In genomic region chr7:137211332-137211731, GRCm38 (mm10) we compare ENCODE assay signal across 14 mouse cellular contexts.
A peak's percentile ranks its signal among the peaks of the same experiment; 100 is the strongest.
DNase-seq lines count a peak whose midpoint lies in the region; ATAC-seq and TF ChIP-seq lines count a peak whose summit lies in the region.
"Had no signal": no experiment of that assay in that cellular context is flagged by ENCODE, and none has a peak within 500 bp of the region (broad histone marks: within the 10 kb centered on the region; RNA-seq: fewer than 3 reads in every experiment).

No protein-coding gene starts in this region.

- WGBS in heart, adult 2 months: 67% methylated on average over 4 of the region's 4 CpGs
- 52% methylated on average over 4 of the region's 4 CpGs for WGBS in neural tube, embryonic 13.5 days
- 30% methylated on average over 4 of the region's 4 CpGs for WGBS in stomach, postnatal 0 days

- ATAC-seq in neural tube, embryonic 13.5 days (ENCODE audit: low read depth): no peak
- ATAC-seq in stomach, postnatal 0 days (ENCODE audit: low FRiP score, low TSS enrichment): no peak
- no peak for ATAC-seq in cerebellum, adult (ENCODE audit: insufficient number of reproducible peaks, low FRiP score, low TSS enrichment)

- no peaks in the 10 kb centered on the region for H3K27me3 ChIP-seq in heart, adult 2 months (ENCODE audit: control insufficient read depth, insufficient read depth, low read length)
- H3K27me3 ChIP-seq in neural tube, embryonic 13.5 days: no peaks in the 10 kb centered on the region
- H3K27me3 ChIP-seq in stomach, postnatal 0 days (ENCODE audit: control insufficient read depth, insufficient read depth, low read length): no peaks in the 10 kb centered on the region
- H3K27me3 ChIP-seq: heart, embryonic 12.5 days had no signal

- no peaks in the 10 kb centered on the region for H3K36me3 ChIP-seq in heart, adult 2 months (ENCODE audit: control insufficient read depth, insufficient read depth, low read length)
- H3K36me3 ChIP-seq in neural tube, embryonic 13.5 days: peaks cover 9% of the 10 kb centered on the region; the same call in 1 of the 2 replicates
- no peaks in the 10 kb centered on the region for H3K36me3 ChIP-seq in stomach, postnatal 0 days (ENCODE audit: control insufficient read depth, insufficient read depth, low read length)
- H3K36me3 ChIP-seq: heart, embryonic 12.5 days had no signal

- no peak overlapping the region for H3K4me3 ChIP-seq in heart, adult 2 months
- no peak overlapping the region for H3K4me3 ChIP-seq in layer of hippocampus, adult 2 months
- H3K4me3 ChIP-seq in neural tube, embryonic 13.5 days: no peak overlapping the region
- no peak overlapping the region for H3K4me3 ChIP-seq in stomach, postnatal 0 days (ENCODE audit: low read depth, low read length)
- H3K4me3 ChIP-seq: heart, embryonic 12.5 days; limb, embryonic 12.5 days had no signal

- TF ChIP-seq CTCF in heart, adult 2 months (IDR thresholded peaks at IDR 0.05): peak; percentile 13; the same call in 1 of the 2 replicates
- peak; percentile 64 for TF ChIP-seq CTCF in layer of hippocampus, adult 2 months (conservative IDR thresholded peaks at IDR 0.05)
- peak; percentile 39 for TF ChIP-seq CTCF in stomach, postnatal 0 days (IDR thresholded peaks at IDR 0.05; ENCODE audit: low read depth)

- H3K9me3 ChIP-seq in neural tube, embryonic 13.5 days: no peaks in the 10 kb centered on the region
- no peaks in the 10 kb centered on the region for H3K9me3 ChIP-seq in stomach, postnatal 0 days (ENCODE audit: control insufficient read depth, low read length)
- H3K9me3 ChIP-seq: heart, embryonic 12.5 days; limb, embryonic 12.5 days had no signal

- H3K79me2 ChIP-seq in heart, adult 2 months (replicated peaks; ENCODE audit: control insufficient read depth, insufficient read depth, low read length): no peaks in the 10 kb centered on the region

- DNase-seq in heart, adult 2 months: no peak
- DNase-seq in heart, adult 18-20 months: no peak
- DNase-seq in layer of hippocampus, adult 2 months (ENCODE audit: low spot score in 2 of 2): no peak
- DNase-seq in layer of hippocampus, postnatal 14 days (ENCODE audit: low spot score in 2 of 2): no peak
- DNase-seq in neural tube, embryonic 10.5 days (ENCODE audit: extremely low spot score, low spot score): no peak
- no peak for DNase-seq in stomach, postnatal 0 days (ENCODE audit: low spot score)
- DNase-seq: cerebellum, adult 11-12 months; gastrocnemius, postnatal 25 days; heart, postnatal 36 days; thymus, adult 18-20 months had no signal

- no peaks in the 10 kb centered on the region for H3K4me1 ChIP-seq in heart, adult 2 months (ENCODE audit: control insufficient read depth, insufficient read depth, low read length)
- peaks cover 76% of the 10 kb centered on the region for H3K4me1 ChIP-seq in neural tube, embryonic 13.5 days (replicated peaks)
- H3K4me1 ChIP-seq in stomach, postnatal 0 days (replicated peaks; ENCODE audit: control insufficient read depth, insufficient read depth): no peaks in the 10 kb centered on the region
- H3K4me1 ChIP-seq: heart, embryonic 12.5 days had no signal

- no peak for TF ChIP-seq EP300 in heart, adult 2 months (IDR thresholded peaks at IDR 0.05; ENCODE audit: insufficient read depth, low read depth, low read length)
- TF ChIP-seq EP300 in stomach, postnatal 0 days (optimal IDR thresholded peaks at IDR 0.05): no peak

- TF ChIP-seq POLR2A in heart, adult 2 months (IDR thresholded peaks at IDR 0.05; ENCODE audit: insufficient read depth, low read depth, low read length): no peak

- H3K9ac ChIP-seq in heart, adult 2 months (ENCODE audit: low read depth, low read length): no peak overlapping the region
- no peak overlapping the region for H3K9ac ChIP-seq in neural tube, embryonic 13.5 days
- no peak overlapping the region for H3K9ac ChIP-seq in stomach, postnatal 0 days (ENCODE audit: low read length)
- H3K9ac ChIP-seq: heart, embryonic 12.5 days; limb, embryonic 12.5 days had no signal

- intact Hi-C loops in heart, adult 2 months (cut with DNase I): loop anchor here (10.0 kb wide), 1 partner anchor 727 kb away; no protein-coding TSS in a partner anchor

- H3K4me2 ChIP-seq in neural tube, embryonic 13.5 days: no peak overlapping the region
- H3K4me2 ChIP-seq in stomach, postnatal 0 days (replicated peaks; ENCODE audit: low read depth): no peak overlapping the region
- H3K4me2 ChIP-seq: heart, embryonic 12.5 days; limb, embryonic 12.5 days had no signal

- no peak overlapping the region for H3K27ac ChIP-seq in heart, adult 2 months
- no peak overlapping the region for H3K27ac ChIP-seq in layer of hippocampus, adult 2 months
- peak overlapping the region; percentile 86 for H3K27ac ChIP-seq in neural tube, embryonic 13.5 days (replicated peaks)
- H3K27ac ChIP-seq in stomach, postnatal 0 days (replicated peaks): no peak overlapping the region
- H3K27ac ChIP-seq: limb, embryonic 12.5 days had no signal

Comparison
In these comparisons a context has a peak if more than half of its experiments do, and no peak if none do; other contexts are left out.
1. CTCF ChIP-seq: peak in every context shown above with its lines; median percentile 64 in layer of hippocampus, adult 2 months; 39 in stomach, postnatal 0 days; 13 in heart, adult 2 months.